Mouse (Mus musculus) left cerebral cortex, postnatal 36 days (tissue): ENCODE data around the gene Tas2r135. TPM values are rescaled to one million over a fixed set of nuclear protein-coding genes. Genes with fewer than 3 reads are reported as not detected.
A peak's percentile ranks its signal among the peaks of the same experiment; 100 is the strongest.

Source experiments
- DNase-seq, 2 experiments: peaks; one replicate each; pipeline ENCODE4 v3.0.0; 2021 to 2022; ENCODE audit warnings: low spot score in 2 of 2, mixed read lengths in 1 of 2
- intact Hi-C: fragments of 180-260 bp; cut with DNase I; formaldehyde crosslinking; loops from one replicate; pipeline ENCODE4 v1.15.1; 2025
- total RNA-seq, 2 experiments: library from RNA; stranded (reverse); gene quantifications; 2 replicates each; pipeline ENCODE4 v1.2.3; 2021

Gene Tas2r135
- total RNA-seq, 2 experiments from 2014 or later, result not detected

DNA sequence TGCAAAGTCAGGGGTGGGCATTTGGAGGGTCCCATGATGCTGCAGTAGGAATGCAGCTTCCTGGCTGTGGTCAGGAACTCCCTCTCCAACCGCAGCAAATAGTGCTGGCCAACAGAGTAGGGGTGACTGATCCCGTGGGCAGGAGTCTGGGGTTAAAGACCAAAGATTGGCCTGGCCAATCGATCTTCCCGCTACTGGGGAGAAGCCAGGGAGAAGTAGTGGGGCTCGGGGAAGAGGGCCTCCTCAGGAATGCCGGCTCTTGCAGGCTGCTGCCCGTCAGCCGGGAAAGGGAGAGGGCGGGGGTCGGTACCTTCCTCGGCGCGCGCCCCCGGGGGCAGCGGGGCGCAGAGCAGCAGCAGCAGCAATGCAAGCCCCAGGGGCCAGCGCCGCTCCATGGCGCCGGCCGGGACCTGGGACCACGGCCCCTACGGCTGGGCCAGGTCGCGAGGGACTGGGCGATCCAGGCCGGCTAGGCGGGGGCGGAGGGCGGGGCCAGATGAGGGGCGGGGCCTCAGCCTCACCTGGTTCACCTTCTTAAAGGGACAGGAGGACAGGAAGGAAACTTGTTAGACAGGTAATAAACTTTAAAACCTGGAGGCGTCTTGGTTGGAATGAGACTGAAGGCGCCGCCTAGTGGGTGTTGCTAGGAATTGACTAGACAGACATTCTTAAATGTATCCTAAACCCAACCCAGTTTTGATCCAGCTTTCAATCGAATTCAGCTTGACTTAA is 32.3 kb upstream of the Tas2r135 start, which contains the start of gene Epha1:
Gene Epha1 (minus strand): TSS at position 453 of the 732 bp plus-strand sequence.
- DNase-seq, result no peak
- intact Hi-C loops, result loop anchor here (2.0 kb wide), 1 partner anchor 24 kb away; the partner anchor contains the start of gene Zyx

DNA sequence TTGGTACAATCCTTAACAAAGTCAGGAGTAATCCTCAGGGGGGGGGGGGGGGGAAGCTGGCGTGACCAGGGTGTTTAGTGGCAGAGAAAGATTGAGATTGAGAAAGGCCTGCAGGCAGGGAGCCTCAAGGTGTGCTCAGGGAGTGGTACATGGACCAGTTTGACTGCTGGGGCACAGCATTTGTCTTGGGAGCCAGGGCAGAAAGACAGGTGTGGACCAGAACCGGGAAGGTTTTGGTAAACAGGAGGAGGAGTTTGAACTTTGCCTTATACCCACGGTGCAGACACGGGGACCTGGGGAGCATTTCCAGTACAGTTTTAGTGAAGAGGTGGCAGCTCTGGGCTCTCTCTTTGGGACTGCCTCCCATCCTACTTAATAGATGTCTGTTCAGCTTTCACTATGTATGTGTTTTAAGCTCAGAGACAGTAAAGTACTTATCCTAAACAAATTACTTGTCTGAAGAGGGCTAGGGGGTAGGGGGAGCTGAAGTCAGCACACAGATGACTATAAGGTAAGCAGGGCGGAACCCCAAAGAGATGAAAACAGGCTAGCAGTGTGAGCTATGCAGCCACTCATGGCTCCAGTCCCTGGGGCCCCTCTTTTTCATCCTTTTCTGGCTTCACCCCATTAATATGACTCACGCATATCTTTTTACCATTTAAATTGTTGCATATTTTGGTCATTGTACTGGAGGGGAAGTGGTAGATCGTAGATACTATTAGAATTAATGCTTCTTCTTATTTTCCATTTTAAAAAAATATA is 31.4 kb upstream of the Tas2r135 start:
- DNase-seq, result no peak
- intact Hi-C loops, result loop anchor here (2.0 kb wide), 1 partner anchor 25 kb away; the partner anchor contains the start of gene Zyx

DNA sequence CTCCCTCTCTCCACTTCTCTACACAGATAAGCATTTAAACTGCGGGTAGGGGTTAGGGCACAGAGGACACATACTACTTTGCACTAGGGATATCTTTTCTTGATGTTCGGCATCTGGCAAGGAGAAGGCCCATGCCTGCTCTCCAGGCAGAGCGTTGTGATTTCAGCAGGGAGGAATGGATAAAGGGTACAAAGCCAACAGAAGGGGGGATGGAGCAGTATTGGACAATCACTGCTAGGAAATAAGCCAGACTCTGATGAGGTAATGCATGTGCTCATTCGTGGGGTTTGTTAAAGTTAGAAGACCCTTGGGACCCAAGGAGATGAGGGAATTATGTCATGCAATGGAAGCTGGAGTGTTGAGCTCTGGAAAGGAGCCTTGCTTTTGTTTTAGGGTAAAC is 30.5 kb upstream of the Tas2r135 start:
- no peak for DNase-seq
- intact Hi-C loops, result loop anchor here (5.0 kb wide), 1 partner anchor 147 kb away; no protein-coding TSS in a partner anchor

DNA sequence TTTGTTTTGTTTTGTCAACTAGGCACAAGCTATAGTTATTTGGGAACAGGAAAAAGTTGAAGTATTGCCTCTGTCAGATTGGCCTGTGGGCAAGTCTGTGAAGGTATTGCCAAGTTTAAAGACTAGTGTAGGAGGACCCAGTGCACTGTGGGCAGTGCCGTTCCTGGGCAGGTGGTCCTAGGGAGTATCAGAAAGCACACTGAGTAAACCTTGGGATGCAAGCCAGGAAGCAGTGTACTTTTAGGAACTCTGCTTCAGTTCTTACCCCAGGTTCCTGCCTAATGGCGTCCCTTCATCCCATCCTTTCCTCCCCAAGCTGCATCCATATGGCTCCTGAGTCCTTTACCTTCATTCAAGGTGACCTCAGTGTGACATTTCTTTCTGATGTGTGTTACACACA is 30.1 kb upstream of the Tas2r135 start:
- intact Hi-C loops, result loop anchor here (5.0 kb wide), 1 partner anchor 148 kb away; no protein-coding TSS in a partner anchor

DNA sequence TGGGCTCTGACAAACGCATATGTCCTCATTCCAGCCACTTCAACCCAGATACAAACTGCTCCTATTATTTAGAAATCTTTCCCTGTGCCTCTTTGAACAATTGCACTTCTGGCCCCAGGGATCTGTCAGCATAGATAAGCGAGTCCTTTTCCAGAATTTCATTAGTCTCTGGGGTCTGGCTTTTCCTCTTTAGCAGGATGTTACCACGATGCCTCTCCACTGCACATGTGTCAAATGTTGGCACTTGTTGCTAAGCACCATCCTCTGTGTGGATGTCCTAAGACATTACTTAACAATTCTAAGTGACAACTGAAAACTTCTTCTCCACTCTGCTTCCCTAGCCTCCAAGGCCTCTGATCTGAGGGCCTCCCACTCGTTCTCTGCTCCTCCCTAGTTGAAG is 29.2 kb upstream of the Tas2r135 start:
- intact Hi-C loops, result loop anchor here (5.0 kb wide), 1 partner anchor 149 kb away; no protein-coding TSS in a partner anchor
- no peak for DNase-seq

More for the DNA sequence above, 30.1 kb upstream of the Tas2r135 start:
- DNase-seq, result no peak

DNA sequence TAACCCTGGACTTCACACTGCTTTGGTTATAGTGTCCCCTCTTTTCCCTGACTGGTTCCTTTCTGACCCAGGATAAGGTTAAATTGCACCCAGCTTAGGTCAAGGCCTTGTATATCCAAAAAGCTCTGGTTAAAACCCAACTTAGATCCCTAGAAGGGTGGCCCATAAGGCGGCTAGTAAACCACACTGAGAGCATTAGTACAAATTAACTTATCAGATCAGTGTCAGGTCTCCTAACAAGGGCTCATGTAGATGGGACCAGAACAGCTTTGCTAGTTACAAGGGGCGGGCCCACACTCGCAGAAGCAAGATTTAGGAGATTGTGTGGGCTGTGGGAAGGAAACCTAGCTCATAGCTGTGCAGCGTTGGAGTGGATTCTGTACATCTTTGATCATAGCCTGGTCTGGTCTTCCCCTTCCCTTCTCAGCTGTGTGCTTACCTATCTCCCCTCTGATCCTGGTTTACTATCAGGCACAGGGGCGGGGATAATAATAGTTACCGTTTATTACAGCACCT is 28.7 kb upstream of the Tas2r135 start:
- intact Hi-C loops, result loop anchor here (5.0 kb wide), 1 partner anchor 149 kb away; no protein-coding TSS in a partner anchor
- no peak for DNase-seq

DNA sequence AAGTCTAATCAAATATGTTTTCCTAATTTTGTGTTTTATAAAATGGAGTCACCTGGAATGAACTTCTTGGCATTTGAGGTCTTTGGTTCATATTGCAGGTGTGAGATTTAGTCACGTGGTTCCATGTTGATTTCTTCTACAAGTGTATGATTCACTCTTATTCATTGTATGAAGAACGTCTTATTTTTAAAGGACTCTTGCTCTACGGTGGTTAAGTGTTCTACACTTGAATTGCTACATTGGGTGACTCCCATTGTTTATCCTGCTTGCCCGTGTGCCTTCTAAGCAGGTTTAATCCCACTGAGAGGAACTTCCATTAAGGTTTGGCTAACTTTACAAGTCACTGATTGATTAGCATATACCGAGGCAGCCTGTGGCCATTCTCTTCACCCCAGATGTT is 28.0 kb upstream of the Tas2r135 start:
- no peak for DNase-seq
- intact Hi-C loops, result loop anchor here (5.0 kb wide), 1 partner anchor 150 kb away; no protein-coding TSS in a partner anchor

DNA sequence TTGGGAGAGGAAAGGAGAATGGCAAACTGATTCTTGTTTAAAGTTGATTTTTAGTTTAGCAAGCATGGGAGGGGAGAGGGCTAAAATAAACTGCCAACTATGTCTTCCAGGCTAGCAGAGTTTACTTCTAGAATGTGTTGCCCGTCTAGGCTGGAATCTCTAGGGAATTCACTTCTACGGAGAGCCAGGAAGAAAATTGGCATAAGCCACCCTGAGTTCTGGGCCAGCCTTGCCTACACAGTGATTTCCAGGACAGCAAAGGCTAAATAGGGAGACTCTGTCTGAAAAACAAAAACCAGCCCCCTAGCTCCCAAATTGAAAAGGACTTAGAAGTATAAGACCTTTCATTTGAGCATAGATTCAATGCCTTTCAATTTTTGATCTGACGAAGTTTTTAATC is 25.7 kb upstream of the Tas2r135 start:
- intact Hi-C loops, result loop anchor here (1.0 to 5.0 kb wide), 2 partner anchors 30 to 152 kb away; partner anchors contain the start of gene Zyx
- no peak for DNase-seq

DNA sequence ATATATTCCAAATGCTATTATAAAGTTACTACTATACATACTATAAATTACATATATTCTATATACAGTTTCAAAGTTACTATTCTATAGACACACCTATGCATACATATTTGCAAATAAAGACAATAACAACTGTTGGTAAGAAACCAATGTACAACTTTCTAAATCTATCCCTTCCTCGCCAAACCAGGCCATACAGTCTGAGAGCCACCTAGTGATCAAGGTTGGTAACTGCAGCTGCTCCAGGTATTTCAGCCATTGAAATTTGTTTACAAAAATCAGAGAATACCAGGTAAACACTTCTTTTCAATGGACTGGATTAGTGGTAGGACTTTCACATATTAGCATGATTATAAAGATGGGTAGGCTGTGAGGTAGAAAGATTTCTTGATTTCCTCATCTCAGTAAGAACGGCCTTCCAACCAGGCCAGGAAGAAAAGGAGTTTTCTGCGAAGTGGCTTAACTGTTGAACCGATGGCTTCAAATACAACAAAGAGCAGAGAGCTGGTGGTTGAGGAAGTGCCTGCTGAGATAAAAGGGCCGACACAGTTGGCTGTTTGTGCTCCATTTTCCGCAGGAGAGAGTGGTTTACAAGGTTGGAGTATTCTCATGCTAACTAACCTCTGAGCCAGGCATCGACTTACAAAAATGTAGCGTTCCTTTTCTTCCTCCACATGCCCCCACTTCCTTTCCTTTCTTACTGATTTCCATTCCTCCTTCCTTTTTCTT is 24.7 kb upstream of the Tas2r135 start:
- intact Hi-C loops, result loop anchor here (10.0 kb wide), 1 partner anchor 204 kb away; no protein-coding TSS in a partner anchor
- no peak for DNase-seq

DNA sequence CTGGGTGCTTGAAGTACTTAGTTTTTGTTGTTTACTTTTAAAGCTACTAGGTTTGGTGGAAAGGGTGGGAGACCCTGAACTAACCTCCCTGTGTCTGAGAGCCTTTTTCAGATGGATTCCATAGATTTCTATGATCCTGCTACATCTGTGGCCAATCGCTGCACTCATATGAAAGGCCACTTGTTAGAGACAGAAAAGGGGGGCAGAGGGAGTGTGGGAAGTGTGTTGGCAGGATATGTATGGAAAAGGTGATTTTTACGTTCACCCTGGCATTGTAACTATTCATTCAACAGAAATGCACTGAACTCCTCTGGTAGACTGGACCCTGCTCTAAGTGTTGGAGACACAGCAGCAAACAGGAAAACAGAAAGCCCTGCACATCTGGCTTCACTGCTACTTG is 24.0 kb upstream of the Tas2r135 start:
- intact Hi-C loops, result loop anchor here (10.0 kb wide), 1 partner anchor 204 kb away; no protein-coding TSS in a partner anchor
- no peak for DNase-seq

DNA sequence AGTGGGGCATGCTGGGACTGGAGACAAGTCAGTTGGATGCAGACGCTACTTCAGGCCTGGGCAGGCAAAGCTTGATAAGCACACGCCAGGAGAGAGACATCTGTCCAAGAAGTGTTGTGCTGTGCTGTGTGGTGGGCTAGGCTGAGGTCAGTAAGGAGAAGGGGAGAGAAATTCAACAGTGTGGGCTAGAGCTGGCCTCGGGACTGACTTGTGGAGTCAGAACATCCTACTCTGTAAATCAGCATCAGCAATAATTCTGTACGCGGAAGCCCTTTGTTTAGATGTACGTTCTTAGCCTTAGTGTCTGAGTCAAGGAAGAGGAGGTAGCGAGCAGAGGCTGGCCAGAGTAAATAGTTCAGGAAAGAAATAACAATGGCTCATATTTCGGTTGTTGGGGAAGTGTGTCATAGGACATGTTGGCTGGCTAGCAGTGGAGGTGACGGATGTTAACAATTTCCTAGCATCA is 23.3 kb upstream of the Tas2r135 start:
- intact Hi-C loops, result loop anchor here (10.0 kb wide), 1 partner anchor 203 kb away; no protein-coding TSS in a partner anchor
- DNase-seq, result no peak

DNA sequence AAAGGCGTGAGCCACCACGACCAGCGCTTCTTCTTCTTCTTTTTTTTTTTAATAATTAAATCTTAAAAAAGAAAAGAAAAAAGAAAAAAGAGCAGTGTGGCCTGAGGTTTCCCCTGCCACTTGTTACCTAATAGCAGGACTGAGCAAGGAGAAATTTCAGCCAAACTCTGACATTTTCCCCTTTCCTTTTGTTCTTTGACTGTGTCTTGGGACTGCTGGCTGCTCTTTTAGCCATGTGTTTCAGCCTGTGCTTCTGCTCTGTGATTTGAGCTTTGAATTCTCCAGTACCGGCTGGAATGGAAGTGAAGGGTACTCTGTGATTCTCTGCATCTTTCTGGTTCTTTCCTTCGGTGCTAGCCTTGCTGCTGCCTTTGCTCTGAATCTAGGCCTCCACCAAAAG is 21.9 kb upstream of the Tas2r135 start:
- intact Hi-C loops, result loop anchor here (10.0 kb wide), 1 partner anchor 201 kb away; no protein-coding TSS in a partner anchor
- no peak for DNase-seq

DNA sequence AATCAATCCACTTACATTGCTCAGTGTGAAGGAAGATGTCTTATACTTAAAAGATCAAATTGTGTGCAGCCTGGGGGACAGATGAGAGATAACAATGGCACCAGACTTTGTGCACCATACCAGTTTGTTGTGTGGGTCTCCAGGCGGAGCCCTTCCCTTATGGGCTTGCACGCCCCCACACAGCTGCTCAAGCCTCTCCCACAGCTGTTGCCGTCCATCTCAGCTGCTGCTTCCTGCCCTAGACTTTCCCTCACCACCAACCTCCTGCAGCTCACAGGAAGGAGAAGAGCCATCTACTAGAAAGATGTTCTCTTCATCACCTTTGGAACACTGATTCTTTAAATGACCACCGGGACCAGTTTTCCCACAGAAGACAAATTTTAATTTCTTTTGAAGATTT is 19.6 kb upstream of the Tas2r135 start:
- intact Hi-C loops, result loop anchor here (10.0 kb wide), 1 partner anchor 199 kb away; no protein-coding TSS in a partner anchor
- peak in 1 of 2 experiments; percentile 43 for DNase-seq

DNA sequence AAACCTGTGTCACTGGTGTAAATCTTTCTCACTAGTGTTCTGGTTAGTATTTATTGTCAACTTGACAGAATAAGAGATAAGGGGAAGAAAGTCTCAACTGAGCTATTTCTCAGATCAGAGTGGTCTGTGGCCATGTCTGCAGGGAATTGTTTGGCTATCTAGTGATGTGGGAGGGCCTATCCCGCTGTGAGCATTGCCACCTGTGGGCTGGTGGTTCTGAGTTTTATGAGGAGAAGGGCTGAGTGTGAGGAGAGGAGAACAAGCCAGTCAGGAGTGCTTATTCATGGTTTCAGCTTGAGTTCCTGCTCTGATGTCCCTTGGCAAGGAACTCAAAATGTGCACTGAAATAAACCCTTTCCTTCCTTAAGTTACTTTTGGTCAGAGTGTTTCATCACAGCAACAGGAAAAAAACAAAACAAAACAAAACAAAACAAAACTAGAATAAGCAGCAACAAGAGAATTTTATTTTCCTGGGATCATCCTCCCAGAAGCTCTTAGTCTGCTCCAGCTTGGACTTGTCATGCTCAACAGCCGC is 13.4 kb upstream of the Tas2r135 start:
- intact Hi-C loops, result no loop called here
- DNase-seq, result no peak

DNA sequence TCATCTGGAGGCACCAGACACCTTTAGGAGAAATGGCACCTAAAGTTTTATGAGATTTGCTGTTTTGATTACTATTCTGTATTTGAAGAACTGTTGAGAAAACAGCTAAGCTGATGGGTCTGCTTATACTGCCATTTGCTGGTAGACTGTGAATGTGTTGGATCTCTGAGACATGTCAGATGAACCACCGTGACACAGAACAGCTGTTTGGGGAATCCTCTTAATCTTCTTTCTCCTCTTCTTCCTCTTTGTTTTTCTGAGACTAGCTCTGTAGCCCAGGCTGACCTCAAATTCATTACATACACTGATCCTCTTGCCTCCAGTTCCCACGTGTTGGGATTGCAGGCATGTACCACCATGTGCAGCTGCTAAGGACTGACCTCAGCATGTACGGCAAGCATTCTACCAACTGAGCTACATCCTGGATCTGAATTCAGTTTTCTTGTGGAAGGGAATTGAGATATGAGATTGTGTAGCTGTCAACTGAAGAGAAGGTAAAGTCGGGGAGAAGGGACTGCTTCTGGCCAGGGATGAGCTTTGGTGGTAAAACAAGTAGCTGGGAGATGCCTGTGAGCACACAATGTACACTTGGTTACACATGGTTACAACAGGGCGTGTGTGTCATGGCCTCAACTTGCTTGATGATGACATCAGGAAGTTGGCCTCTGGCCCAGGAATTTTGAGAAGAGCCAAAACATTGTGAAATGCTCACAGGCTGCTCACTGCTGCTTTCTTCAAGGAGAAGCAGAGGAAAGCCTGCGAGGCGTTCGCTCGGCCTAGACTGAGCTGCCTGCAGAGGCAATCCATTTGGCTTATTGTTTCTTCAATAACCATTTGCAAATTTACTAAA is 9.0 kb upstream of the Tas2r135 start:
- DNase-seq, result peak in 1 of 2 experiments; percentile 33
- intact Hi-C loops, result no loop called here

DNA sequence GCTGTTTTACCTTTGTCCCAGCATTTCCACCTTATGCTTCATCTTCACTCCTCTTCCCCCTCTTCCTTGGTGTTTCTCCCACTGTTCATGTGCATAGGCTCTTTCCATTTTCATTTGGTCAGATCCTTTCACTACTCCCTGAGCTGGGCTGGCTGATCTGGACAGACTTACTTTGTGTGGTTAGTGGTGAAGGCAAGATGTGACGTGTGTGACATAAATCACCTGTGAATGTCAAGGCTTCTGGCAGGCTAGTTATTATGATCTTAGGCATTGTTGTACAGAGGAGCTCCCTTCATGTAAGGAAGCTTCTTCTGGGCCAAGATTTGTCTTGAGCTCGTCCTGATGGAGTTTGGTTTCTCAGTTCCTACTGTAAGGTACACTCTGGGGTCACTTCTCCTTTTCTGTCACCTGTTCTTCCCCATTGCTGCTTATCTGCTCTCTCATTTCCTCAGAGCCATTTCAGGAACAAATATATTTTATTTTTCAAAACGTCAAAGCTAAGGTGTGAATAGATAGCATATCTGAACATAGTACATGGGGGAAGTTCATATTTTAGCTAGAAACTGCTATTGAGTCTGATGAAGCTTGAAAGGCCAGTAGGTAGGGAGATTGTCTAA is 8.1 kb upstream of the Tas2r135 start:
- no peak for DNase-seq
- intact Hi-C loops, result no loop called here

DNA sequence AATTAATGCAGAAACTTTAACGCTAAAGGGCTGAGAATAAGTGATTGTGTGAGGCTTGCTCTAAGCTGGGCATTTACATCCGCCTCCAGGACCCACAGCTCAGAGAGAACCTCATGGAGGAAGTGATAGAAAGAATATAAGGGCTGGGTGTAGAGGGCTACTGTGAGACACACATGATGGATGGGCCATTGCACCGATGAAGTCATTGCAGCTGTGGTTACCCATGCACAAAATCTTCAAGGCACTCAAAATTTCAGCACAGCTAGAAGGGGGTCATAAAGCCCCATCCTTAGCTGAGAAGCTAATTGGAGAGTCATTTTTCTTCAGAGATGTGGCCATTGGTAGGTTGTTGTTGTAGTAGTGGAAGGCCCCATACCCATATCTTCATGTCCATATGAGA is 6.9 kb upstream of the Tas2r135 start:
- no peak for DNase-seq
- intact Hi-C loops, result no loop called here

DNA sequence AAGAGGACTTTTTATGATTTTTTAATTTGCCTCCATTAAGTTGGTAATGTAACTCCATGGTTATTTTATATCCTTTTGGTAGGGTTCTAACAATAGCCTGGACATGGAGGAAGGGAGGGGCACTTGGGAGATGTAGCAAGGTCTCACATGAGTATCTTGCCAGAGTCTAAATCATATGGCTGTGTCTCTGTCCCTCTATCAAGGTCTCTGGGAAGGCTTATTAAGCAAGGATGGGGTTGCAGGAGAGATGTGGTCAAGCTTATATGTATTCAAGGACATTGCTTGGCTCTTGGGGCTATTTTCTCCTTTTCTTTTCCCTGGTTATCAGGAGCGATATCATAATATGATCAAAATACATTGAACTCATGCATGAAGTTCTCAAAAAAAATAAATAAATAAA is 6.2 kb upstream of the Tas2r135 start:
- intact Hi-C loops, result no loop called here
- DNase-seq, result no peak
